Mouse (Mus musculus): Measurements from ENCODE around the gene Cpa1. TPM values are rescaled to one million over a fixed set of nuclear protein-coding genes. Genes with fewer than 3 reads are reported as not detected.

Gene Cpa1
- polyA plus RNA-seq, 1 experiment from 2014 or later, result 0.61 TPM

GRCm38 (mm10) chr6:30667585-30667984 is 28.6 kb downstream of the Cpa1 start:
- H3K4me2 ChIP-seq (ENCODE audit: low read length), result no peak overlapping the region
- H3K9me3 ChIP-seq (ENCODE audit: control insufficient read depth, low read length), result no peaks in the 10 kb centered on the region
- 29% methylated on average over 5 of the region's 5 CpGs for WGBS
- no peak overlapping the region for H3K4me3 ChIP-seq (replicated peaks; ENCODE audit: low read depth, low read length)
- ATAC-seq (ENCODE audit: low FRiP score, low TSS enrichment) (no peak), DNase-seq (peak; percentile 64)
- H3K9ac ChIP-seq (replicated peaks; ENCODE audit: low read length), result no peak overlapping the region
- no peaks in the 10 kb centered on the region for H3K36me3 ChIP-seq (ENCODE audit: control insufficient read depth, insufficient read depth, low read length)
- H3K27me3 ChIP-seq (ENCODE audit: control insufficient read depth, insufficient read depth, low read length), result no peaks in the 10 kb centered on the region
- peak overlapping the region; percentile 37; the same call in 1 of the 2 replicates for H3K27ac ChIP-seq (replicated peaks; ENCODE audit: low read depth, low read length)
- peaks cover 12% of the 10 kb centered on the region for H3K4me1 ChIP-seq (ENCODE audit: control insufficient read depth, insufficient read depth, low read length)

DNA sequence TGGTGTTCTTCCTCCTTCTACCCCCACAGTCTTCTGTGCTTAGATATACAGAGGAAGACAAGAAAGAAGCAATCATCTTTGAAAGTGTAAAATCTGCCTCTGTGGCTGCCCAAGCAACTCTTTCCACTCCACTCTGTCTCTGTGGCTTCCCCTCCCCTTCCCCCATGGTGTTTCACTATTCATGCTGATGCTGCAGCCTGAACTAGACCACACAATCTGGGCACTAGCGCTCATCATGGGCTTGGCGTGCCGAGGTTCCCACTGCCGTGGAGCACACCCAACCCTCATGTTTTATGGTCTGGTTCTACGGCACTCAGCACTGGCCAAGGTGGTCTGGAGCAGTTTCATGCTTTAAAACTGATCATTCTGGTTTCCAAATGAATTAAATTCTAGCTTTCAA is 32.7 kb downstream of the Cpa1 start:
- no peak overlapping the region for H3K4me2 ChIP-seq (ENCODE audit: low read length)
- no peaks in the 10 kb centered on the region for H3K36me3 ChIP-seq (ENCODE audit: control insufficient read depth, insufficient read depth, low read length)
- no peaks in the 10 kb centered on the region for H3K9me3 ChIP-seq (ENCODE audit: control insufficient read depth, low read length)
- H3K9ac ChIP-seq (replicated peaks; ENCODE audit: low read length), result no peak overlapping the region
- 0 out of 2 replicates have a peak overlapping the region, but pooled peaks have one; percentile 13 for H3K27ac ChIP-seq (replicated peaks; ENCODE audit: low read depth, low read length)
- peaks cover 40% of the 10 kb centered on the region for H3K4me1 ChIP-seq (ENCODE audit: control insufficient read depth, insufficient read depth, low read length)
- H3K27me3 ChIP-seq (ENCODE audit: control insufficient read depth, insufficient read depth, low read length), result no peaks in the 10 kb centered on the region
- H3K4me3 ChIP-seq (replicated peaks; ENCODE audit: low read depth, low read length), result no peak overlapping the region
- no peak for ATAC-seq (ENCODE audit: low FRiP score, low TSS enrichment)
- DNase-seq, result no peak
- WGBS, result 82% methylated on average over 5 of the region's 5 CpGs

DNA sequence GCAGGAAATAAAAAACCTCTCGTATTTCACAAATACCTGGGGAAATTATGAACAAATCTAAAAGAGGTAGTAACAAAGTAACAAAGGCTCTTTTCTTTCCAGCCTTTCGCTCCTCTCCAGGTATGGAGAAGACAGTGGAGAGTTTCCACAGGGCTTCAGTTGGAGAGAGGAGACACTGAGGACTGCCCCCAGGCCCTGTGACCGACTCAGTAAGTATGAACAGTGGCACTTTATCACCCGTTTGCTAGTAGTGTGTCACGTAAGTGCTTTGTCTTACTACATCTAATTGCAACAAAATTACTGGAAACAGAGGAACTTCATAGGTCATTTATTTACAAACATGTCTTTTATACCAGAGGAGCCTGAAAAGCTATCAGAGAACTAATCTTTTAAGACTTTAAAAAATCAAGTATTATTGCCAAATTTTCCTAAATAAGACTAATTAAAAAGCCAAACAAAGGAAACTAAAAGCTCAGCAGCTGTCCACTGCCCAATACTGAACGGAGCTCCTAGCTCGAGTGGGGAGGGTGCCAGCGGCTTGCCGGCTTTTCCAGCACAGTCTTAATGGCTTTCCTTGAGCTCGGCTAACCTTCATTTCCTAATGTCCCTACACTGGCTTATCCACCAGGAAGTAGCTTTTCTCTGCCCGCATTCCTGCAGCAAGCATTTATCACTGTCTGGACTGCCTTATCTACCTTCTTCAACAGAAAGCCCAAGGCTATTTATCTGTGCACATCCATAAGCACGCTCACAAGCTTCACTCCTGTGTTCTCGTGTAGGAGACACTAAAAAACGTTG is 34.9 kb downstream of the Cpa1 start:
- H3K4me1 ChIP-seq (ENCODE audit: control insufficient read depth, insufficient read depth, low read length), result peaks cover 47% of the 10 kb centered on the region
- no peak overlapping the region for H3K4me3 ChIP-seq (replicated peaks; ENCODE audit: low read depth, low read length)
- no peaks in the 10 kb centered on the region for H3K27me3 ChIP-seq (ENCODE audit: control insufficient read depth, insufficient read depth, low read length)
- peak overlapping the region; percentile 91 for H3K27ac ChIP-seq (replicated peaks; ENCODE audit: low read depth, low read length)
- ATAC-seq (ENCODE audit: low FRiP score, low TSS enrichment) (no peak), DNase-seq (peak; percentile 68)
- no peaks in the 10 kb centered on the region for H3K36me3 ChIP-seq (ENCODE audit: control insufficient read depth, insufficient read depth, low read length)
- 33% methylated on average over 14 of the region's 14 CpGs for WGBS
- no peaks in the 10 kb centered on the region for H3K9me3 ChIP-seq (ENCODE audit: control insufficient read depth, low read length)
- peak overlapping the region; percentile 36 for H3K9ac ChIP-seq (replicated peaks; ENCODE audit: low read length)
- peak overlapping the region; percentile 38 for H3K4me2 ChIP-seq (ENCODE audit: low read length)

DNA sequence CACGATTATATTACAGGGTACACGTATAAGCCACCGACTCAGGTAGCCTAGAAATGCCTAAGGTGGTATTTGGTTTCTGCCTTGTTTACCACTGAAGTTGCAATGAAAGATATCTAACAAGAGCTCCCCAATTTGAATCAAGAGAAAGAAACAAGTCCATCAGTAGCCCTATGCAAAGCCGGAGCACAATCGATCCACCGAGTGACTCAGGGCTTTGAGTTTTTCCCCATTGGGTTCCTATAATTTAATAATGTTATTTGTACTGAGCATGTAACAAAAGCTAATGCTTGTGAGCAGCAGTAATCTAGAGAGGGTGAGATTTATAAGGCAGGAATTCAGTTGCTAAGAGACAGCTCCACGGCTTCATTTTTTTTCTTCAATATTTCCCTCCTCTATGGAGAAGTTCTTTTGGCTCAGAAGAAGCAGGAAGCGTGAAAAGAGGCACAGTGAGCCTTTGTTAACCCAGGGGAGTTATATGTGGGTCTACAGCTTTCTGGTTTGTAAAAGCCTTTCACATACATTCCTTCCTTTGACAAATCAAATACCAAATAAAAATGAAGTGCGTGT is 35.8 kb downstream of the Cpa1 start:
- ATAC-seq (ENCODE audit: low FRiP score, low TSS enrichment) (no peak), DNase-seq (peak; percentile 70)
- Histone ChIP-seq H3K9ac (replicated peaks; ENCODE audit: low read length) (peak overlapping the region; percentile 43), H3K4me2 (ENCODE audit: low read length) (peak overlapping the region; percentile 38), H3K27me3 (ENCODE audit: control insufficient read depth, insufficient read depth, low read length) (no peaks in the 10 kb centered on the region), H3K36me3 (ENCODE audit: control insufficient read depth, insufficient read depth, low read length) (no peaks in the 10 kb centered on the region), H3K9me3 (ENCODE audit: control insufficient read depth, low read length) (no peaks in the 10 kb centered on the region), H3K4me3 (replicated peaks; ENCODE audit: low read depth, low read length) (no peak overlapping the region), H3K27ac (replicated peaks; ENCODE audit: low read depth, low read length) (peak overlapping the region; percentile 91), H3K4me1 (ENCODE audit: control insufficient read depth, insufficient read depth, low read length) (peaks cover 54% of the 10 kb centered on the region)
- WGBS, result 25% methylated on average over 9 of the region's 9 CpGs

GRCm38 (mm10) chr6:30675281-30675771 is 36.3 kb downstream of the Cpa1 start:
- H3K4me1 ChIP-seq (ENCODE audit: control insufficient read depth, insufficient read depth, low read length), result peaks cover 54% of the 10 kb centered on the region
- no peaks in the 10 kb centered on the region for H3K27me3 ChIP-seq (ENCODE audit: control insufficient read depth, insufficient read depth, low read length)
- no peaks in the 10 kb centered on the region for H3K9me3 ChIP-seq (ENCODE audit: control insufficient read depth, low read length)
- H3K36me3 ChIP-seq (ENCODE audit: control insufficient read depth, insufficient read depth, low read length), result no peaks in the 10 kb centered on the region
- H3K9ac ChIP-seq (replicated peaks; ENCODE audit: low read length), result peak overlapping the region; percentile 43
- DNase-seq, result peak; percentile 67
- H3K27ac ChIP-seq (replicated peaks; ENCODE audit: low read depth, low read length), result peak overlapping the region; percentile 91
- ATAC-seq (ENCODE audit: low FRiP score, low TSS enrichment), result peak; percentile 59
- 3% methylated on average over 11 of the region's 11 CpGs for WGBS
- H3K4me3 ChIP-seq (replicated peaks; ENCODE audit: low read depth, low read length), result no peak overlapping the region
- peak overlapping the region; percentile 38 for H3K4me2 ChIP-seq (ENCODE audit: low read length)

- Histone ChIP-seq H3K4me2 (ENCODE audit: low read length) (no peak overlapping the region), H3K4me3 (replicated peaks; ENCODE audit: low read depth, low read length) (no peak overlapping the region), H3K9ac (replicated peaks; ENCODE audit: low read length) (no peak overlapping the region), H3K4me1 (ENCODE audit: control insufficient read depth, insufficient read depth, low read length) (peaks cover 54% of the 10 kb centered on the region), H3K27ac (replicated peaks; ENCODE audit: low read depth, low read length) (no peak overlapping the region), H3K27me3 (ENCODE audit: control insufficient read depth, insufficient read depth, low read length) (no peaks in the 10 kb centered on the region), H3K36me3 (ENCODE audit: control insufficient read depth, insufficient read depth, low read length) (no peaks in the 10 kb centered on the region), H3K9me3 (ENCODE audit: control insufficient read depth, low read length) (no peaks in the 10 kb centered on the region)
- ATAC-seq (ENCODE audit: low FRiP score, low TSS enrichment), result no peak
- WGBS, result 93% methylated on average over 6 of the region's 6 CpGs
- no peak for DNase-seq
Measured at GRCm38 (mm10) chr6:30676506-30676905, 37.5 kb downstream of the Cpa1 start.

- H3K4me1 ChIP-seq (ENCODE audit: control insufficient read depth, insufficient read depth, low read length), result peaks cover 57% of the 10 kb centered on the region
- H3K9me3 ChIP-seq (ENCODE audit: control insufficient read depth, low read length), result no peaks in the 10 kb centered on the region
- no peak for ATAC-seq (ENCODE audit: low FRiP score, low TSS enrichment)
- H3K4me3 ChIP-seq (replicated peaks; ENCODE audit: low read depth, low read length), result no peak overlapping the region
- no peaks in the 10 kb centered on the region for H3K27me3 ChIP-seq (ENCODE audit: control insufficient read depth, insufficient read depth, low read length)
- 63% methylated on average over 9 of the region's 9 CpGs for WGBS
- no peak for DNase-seq
- H3K4me2 ChIP-seq (ENCODE audit: low read length), result no peak overlapping the region
- no peaks in the 10 kb centered on the region for H3K36me3 ChIP-seq (ENCODE audit: control insufficient read depth, insufficient read depth, low read length)
- H3K27ac ChIP-seq (replicated peaks; ENCODE audit: low read depth, low read length), result peak overlapping the region; percentile 20; the same call in 1 of the 2 replicates
- no peak overlapping the region for H3K9ac ChIP-seq (replicated peaks; ENCODE audit: low read length)
Measured at GRCm38 (mm10) chr6:30677591-30677990, 38.6 kb downstream of the Cpa1 start.

GRCm38 (mm10) chr6:30678482-30678881 is 39.5 kb downstream of the Cpa1 start:
- Histone ChIP-seq H3K36me3 (ENCODE audit: control insufficient read depth, insufficient read depth, low read length) (no peaks in the 10 kb centered on the region), H3K27me3 (ENCODE audit: control insufficient read depth, insufficient read depth, low read length) (no peaks in the 10 kb centered on the region), H3K4me2 (ENCODE audit: low read length) (0 out of 2 replicates have a peak overlapping the region, but pooled peaks have one; percentile 5), H3K4me1 (ENCODE audit: control insufficient read depth, insufficient read depth, low read length) (peaks cover 48% of the 10 kb centered on the region), H3K4me3 (replicated peaks; ENCODE audit: low read depth, low read length) (no peak overlapping the region), H3K9me3 (ENCODE audit: control insufficient read depth, low read length) (no peaks in the 10 kb centered on the region), H3K27ac (replicated peaks; ENCODE audit: low read depth, low read length) (peak overlapping the region; percentile 62), H3K9ac (replicated peaks; ENCODE audit: low read length) (no peak overlapping the region)
- ATAC-seq (ENCODE audit: low FRiP score, low TSS enrichment) (peak; percentile 81), DNase-seq (peak; percentile 83)
- 22% methylated on average over 6 of the region's 6 CpGs for WGBS

Data from midbrain, embryonic 14.5 days (tissue).